Mouse (Mus musculus) heart, postnatal 25 days (tissue): Measurements from ENCODE around the gene Dynlrb1. TPM values are rescaled to one million over a fixed set of nuclear protein-coding genes. Genes with fewer than 3 reads are reported as not detected.

Source experiments
- DNase-seq: peaks from one replicate; pipeline ENCODE4 v3.0.0; 2022; ENCODE audit warnings: low spot score
- intact Hi-C: fragments of 180-260 bp; cut with DNase I; formaldehyde crosslinking; loops from one replicate; pipeline ENCODE4 v1.15.1; 2025
- total RNA-seq, 2 experiments: library from RNA; stranded (reverse); gene quantifications; 2 replicates each; pipeline ENCODE4 v1.2.3; 2021

Dynlrb1 gene
- 100 to 1,000 TPM; 162 to 183 TPM for total RNA-seq

DNA sequence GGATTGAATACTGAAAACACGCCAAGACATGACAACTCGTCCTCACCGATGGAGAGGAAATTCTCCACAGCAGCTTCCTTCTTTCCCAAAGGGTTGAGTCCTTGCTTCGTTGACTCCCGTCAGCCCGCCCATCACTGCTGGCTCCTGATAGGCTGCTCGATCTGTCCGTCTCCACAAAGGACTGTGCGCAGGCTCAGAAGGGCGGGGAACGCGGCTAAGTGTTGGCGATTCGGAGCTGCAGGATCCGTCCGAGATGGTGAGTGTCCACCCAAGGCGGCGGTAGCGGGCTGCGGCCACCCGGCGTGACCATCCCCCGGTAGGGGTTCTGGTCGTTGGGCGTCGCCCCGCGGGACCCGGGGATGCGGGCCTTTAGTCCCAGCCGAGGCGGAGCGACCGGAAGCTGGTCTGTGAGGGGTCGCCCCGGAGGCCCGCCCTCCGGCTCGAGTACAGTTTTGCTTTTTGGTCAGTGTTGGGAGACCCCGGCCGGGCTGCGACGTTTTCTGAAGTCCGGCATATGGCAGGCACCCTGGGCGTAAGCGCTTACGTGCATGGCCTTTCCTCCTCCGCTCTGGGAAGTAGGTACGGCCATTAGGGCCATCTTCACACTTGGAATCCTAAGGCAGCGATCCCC, at the start of gene Dynlrb1:
Gene Dynlrb1, plus strand, starts transcription at position 172 of the 631 bp plus-strand sequence.
- intact Hi-C loops: loop anchor here (2.0 to 5.0 kb wide), 2 partner anchors 38 to 146 kb away; partner anchors contain the start of gene Trp53inp2
- peak; percentile 96 for DNase-seq

DNA sequence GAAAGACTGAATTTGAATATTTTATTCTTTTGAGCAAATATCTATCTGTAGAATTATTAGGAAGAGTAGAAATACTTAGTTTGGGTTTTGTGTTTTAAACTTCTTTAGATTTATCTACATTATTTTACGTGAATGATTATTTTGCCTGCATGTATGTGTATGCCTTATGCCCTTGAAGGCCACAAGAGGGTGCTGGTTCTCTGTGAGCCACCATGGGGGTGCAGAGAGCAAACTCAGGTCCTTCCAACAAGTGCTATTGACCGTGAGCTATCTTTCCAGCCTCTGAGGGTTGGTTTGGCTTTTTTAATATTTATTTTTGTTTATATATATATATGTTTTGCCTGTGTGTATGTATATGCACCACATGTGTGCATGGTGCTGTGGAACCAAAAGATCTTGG, 28.9 kb upstream of the Dynlrb1 start:
- no peak for DNase-seq
- intact Hi-C loops: loop anchor here (5.0 kb wide), 1 partner anchor 180 kb away; no protein-coding TSS in a partner anchor

DNA sequence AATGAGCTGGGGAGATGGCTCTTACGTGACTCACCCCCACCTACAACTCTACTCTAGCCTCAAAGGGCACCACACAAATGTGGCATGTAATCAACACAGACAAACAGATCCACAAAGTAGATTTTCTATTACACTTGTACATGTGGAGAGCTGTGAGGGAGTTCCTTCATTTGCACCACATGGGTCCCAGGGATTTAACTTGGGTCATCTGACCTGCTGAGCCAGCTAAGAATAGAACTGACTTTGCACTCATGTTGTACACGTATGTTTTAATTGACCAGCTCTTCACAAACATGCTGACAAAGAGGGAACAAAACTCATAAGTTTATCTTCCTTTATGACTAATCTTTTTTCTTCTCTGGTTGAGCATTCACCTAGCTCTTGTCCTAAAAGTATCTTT, 13.2 kb upstream of the Dynlrb1 start:
- DNase-seq: no peak
- intact Hi-C loops: loop anchor here (5.0 kb wide), 1 partner anchor 164 kb away; no protein-coding TSS in a partner anchor

DNA sequence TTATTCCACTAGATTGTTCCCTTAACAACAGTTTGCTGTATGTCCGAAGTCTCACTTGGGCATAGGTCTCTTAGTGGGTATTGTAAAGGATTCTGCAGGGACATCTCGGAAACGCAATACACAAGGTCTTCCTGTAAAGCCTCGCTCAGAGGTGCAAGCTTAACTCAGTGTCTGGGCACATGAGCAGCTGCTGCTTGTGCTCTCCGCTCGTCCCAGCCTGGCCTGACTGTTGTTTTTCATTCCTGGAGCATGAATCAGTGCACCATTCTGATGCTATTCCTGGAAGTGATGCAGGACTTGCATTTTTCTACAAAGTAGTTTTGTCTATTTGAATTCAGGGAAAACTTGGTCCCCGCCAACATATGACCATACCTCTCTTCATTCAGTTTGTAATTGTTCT, 11.6 kb upstream of the Dynlrb1 start:
- no peak for DNase-seq
- intact Hi-C loops: loop anchor here (5.0 kb wide), 1 partner anchor 163 kb away; no protein-coding TSS in a partner anchor

DNA sequence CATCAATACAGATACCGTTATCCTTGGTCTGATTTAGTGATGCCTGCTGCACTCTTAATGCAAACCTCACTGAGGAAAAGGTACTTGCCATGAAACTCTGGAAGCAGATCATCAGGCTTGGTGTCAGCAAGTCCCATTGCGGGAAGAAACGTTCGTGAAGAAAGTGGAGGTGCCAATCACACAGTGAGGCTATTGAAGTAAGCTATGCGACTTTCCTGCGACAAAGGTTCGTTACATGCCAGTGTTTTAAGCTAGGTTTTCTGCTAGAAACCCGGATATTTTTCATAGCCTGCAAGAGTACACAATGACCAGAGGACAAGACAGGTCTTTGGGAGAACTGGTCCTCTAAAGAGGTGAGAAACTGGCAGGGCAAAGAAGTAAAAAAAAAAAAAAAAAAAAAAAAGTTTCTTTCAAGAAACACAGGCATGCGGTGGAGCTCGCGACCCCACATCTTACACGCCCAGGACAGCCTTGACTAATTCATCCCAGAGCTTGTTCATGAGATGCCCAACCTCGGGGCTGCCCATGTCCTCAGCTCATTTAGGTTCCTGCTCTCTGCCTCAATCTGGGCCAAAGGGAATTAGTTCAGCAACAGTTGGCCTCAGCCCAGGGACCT, 479 bp upstream of the Dynlrb1 start:
- DNase-seq: no peak
- intact Hi-C loops: loop anchor here (2.0 to 5.0 kb wide), 2 partner anchors 39 to 146 kb away; partner anchors contain the start of gene Trp53inp2

DNA sequence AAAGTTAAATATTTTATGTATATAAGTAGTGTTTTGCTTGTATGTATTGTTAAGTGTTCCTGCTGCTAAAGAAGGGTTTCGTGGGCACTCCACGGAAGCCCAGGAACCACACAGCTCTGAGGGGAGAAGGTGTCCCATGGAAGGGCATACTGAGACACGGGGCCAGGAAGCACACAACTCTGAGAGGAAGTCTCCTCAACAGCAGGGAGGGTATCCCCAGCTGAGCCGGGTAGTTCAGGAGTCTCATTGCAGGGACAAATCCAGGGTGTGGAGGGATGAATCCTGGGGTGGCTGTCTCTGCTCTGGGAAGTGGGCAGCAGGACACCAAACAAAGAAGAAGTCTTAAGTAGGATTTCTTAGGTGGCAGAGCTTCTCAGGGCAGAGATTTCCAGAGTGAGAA, 943 bp downstream of the Dynlrb1 start:
- intact Hi-C loops: loop anchor here (2.0 to 5.0 kb wide), 2 partner anchors 38 to 145 kb away; partner anchors contain the start of gene Trp53inp2
- no peak for DNase-seq

DNA sequence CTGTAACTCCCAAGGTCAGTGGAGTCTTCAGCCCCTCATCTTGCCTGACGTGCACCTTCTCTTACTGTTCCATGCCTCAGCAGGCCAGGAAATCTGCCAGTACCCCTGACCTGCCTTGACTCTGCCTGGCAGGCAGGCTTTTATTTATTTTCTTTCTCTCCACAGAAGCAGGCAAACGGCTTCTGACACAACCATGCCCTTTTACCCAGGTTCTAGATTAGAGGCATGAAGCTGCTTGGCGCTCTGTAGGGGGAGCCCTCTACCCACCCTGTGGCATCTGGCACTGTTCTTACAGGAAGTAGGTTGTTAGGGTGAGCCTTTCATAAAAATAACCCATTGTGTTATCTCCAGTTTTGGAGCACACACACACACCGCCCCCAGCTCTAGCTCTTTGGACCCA, 4.6 kb downstream of the Dynlrb1 start:
- intact Hi-C loops: no loop called here
- no peak for DNase-seq

DNA sequence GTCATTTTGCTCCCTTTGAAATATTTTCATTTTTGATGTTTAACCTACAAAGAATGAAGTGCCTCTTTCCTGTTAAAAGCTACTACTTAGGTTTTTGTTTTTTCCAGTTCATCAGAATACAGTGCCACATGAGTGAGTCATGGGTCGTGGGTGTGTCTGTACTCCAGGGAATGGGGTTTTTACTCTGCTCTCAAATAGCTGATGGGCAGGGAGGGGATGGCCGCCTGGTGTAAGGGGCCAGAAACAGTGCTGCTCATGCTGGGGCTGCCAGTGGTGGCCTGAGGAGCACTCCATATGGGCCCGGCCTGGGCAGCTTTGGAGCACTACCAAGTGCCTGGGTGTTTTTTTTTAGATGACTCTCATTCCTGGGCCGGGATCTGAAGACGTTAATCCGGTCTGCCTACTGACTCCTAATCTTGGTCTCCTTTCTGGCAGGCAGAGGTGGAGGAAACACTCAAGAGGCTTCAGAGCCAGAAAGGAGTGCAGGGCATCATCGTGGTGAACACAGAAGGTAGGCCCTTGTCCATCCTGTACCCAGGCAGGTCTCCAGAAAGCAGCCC, 6.0 kb downstream of the Dynlrb1 start:
- DNase-seq: peak; percentile 31
- intact Hi-C loops: no loop called here

DNA sequence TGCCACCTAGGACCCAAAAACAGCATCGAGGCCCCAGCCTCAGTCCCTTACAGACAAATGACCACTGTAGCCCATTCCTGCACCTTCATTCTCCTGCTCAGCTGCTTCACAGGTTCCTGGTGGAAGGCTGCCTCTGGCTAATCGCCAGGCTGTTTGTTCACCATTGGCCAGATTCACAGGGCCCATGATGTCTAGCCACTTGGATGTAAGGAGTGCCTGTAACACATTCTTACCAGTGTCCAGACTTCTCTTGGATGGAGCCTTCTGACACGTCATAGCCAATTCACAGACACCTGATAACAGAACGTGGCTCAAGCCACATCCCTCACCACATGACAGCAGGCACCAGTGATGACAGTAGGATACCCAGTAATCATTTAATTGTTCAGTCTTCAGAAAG, 9.9 kb downstream of the Dynlrb1 start:
- no peak for DNase-seq
- intact Hi-C loops: no loop called here

DNA sequence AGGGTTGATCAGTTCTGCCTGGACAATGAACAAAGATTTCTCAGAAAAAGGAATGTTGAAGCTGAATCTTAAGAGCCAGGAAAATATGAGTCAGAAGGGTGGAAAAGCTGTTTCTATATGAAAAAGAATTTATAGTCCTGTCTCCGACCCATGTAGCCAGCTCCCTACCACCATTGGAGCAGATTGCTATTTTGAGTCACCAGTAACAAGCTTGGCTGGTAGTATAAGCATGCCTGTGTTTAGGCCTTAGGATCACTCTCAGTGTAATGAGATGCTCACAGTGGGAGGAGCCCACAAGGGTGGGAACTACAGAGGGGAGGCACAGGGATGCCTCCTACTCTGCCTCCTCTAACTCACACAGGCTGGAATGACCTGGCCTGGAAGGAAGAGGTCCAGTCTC, 11.9 kb downstream of the Dynlrb1 start:
- intact Hi-C loops: no loop called here
- DNase-seq: no peak

DNA sequence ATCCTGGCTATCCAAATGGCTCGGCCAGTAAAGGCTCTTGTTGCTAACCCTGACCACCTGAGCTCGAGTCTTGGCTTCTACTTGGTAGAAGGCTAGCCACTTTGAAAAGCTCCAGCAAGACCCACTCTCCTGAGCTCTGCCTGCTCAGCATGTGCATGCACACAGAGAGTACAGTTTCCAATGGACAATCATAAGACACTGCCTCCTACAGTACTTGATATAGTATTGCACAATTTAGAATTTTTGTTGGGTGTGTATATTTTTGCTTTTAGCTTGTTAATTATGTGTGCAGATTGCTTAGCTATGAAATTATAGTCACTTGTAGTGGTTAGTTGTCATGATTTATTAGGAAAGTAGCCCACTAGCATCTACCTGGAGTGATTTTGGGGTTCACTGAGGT, 12.4 kb downstream of the Dynlrb1 start:
- no peak for DNase-seq
- intact Hi-C loops: no loop called here

DNA sequence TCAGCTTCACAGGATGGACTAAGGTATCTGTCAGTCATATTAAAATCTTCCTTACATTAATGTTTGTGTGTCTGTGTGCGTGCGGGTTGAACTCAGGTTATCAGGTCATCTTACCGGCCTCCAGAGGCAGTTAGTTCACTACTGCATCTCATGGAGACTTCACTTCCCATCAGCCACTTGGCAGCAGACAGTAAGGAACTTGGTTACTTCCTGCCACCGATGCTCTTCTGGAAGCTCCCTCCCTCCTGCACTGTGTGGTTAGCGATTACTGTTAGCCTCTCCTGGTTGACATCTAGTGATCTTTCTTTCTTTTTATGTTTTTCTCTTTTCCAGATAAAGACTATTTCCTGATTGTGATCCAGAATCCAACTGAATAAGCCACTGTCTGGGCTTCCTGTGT, 13.3 kb downstream of the Dynlrb1 start:
- intact Hi-C loops: no loop called here
- DNase-seq: no peak

DNA sequence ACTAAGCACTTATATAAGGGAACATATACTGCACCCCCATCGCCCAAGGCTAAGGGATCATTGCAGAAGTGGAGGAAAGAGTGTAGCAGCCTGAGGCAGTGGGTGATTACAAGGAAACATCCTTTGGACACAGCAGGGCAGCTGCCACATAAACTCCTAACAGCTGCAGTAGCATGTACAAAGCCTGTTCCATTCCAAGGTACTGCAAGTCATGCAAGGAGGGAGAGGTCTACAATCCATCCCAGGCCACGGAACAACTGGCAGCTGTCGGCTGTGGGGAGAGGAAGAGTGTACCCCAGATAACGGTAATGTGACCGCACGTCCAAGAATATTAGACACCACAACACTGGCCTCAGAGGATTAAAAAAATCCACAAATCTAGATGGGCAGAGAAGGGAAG, 29.2 kb downstream of the Dynlrb1 start:
- DNase-seq: no peak

DNA sequence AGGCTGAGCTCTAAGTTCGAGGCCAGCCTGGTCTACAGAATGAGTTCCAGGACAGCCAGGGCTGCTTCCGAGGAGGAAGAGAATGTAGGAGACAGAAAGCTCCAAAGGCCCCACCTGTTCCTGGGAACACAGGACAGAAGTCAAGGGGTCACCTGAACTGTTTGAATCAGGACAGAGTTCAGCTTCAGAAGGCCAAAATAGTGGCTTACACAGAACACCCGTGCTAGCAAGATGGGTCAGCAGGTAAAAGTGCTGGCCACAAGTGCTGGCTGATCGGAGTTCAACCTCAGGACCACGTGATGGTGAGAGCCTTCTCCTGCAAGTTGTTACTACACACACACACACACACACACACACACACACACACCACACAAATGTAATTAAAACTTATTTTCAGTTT, 30.6 kb downstream of the Dynlrb1 start:
- intact Hi-C loops: no loop called here

More for the DNA sequence above, 29.2 kb downstream of the Dynlrb1 start:
- intact Hi-C loops: no loop called here

DNA sequence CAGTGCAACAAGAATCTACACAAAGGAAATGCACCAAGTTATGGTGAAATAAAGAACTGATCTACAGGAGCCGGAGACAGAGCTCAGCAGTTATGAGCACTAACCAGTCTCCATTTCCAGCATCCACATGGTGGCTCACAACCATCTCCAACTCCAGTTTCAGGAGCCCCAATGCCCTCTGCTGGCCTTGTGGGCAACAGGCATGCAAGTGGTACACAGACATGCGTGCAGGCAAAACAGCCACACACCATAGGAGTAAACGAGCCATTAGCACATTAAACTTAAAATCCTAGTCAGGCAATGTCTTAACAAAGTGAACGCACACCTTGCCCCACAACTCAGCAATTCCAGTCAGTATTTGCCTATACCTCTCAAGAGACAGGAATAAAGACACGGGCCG, 35.6 kb downstream of the Dynlrb1 start:
- DNase-seq: no peak
- intact Hi-C loops: no loop called here

More for the DNA sequence above, 30.6 kb downstream of the Dynlrb1 start:
- DNase-seq: no peak

DNA sequence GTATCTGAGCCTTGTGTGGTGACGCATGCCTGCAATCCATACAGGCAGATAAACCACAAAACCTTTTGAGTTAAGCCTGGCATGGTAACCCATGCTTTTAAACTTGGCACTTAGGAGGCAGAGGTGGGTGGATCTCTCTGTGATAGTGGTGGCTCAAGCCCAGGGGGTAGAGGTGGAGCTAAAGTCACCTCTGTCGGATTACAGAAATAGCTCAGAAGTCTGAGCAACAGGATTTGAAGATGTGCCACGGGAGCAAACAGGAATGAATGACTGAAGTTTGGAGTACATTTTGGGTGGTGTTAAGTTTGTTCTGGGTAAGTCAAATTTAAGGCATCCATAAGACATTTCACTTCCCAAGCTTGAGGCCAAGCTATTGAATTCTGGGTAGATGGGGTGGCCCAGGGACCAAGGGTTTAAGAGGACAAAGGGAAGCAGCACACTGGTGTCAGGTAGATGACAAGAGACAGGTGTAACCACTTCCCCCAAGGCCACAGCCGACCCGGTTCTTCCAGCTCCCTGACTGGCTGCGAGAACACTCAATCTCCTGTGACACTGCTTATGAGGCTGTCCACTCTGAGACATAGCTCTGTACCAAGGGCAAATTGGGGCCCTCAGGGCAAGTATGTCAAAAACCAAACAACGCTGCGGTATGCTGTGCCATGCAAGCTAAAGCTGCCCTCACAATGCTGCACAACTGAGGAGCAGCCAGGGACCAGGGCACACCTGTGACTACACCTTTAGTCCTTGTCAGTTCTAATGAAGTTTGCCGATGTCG, 36.2 kb downstream of the Dynlrb1 start:
- intact Hi-C loops: no loop called here
- no peak for DNase-seq

DNA sequence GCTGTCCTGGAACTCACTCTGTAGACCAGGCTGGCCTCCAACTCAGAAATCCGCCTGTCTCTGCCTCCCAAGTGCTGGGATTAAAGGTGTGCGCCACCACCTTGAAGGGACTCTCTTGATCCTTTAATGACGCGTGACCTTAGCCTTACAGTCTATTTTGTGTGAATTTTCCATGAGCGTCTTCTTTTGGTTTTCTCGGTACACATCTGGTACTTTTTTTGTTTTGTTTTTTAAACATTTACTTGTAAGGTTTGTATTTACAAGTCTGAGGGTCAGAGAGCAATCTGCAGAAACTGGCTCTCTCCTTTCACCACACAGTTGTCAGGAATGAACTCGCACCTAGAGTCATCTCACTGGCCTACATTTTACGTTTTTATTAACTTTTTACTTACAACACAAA, 37.3 kb downstream of the Dynlrb1 start:
- intact Hi-C loops: loop anchor here (2.0 kb wide), 1 partner anchor 37 kb away; the partner anchor contains the start of gene Dynlrb1
- DNase-seq: no peak

DNA sequence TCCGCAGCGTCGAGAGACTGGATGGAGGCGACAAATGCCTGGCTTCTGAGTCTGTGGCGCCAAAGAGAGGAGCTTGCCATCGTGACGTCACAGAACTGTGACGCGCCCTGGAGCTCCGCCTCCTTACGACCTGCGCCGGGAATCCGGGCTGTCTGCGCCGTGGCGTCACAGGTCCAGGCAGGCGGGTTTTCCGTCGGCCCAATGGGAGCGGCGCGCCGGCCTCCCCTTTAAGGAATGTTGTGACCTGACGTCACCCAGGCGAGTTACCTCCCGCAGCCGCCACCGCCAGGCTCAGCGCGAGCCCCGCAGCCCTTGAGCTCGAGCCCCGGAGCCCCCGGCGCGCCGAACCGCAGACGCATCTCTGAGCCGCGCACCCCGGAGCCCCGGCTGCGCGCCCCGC, 39.9 kb downstream of the Dynlrb1 start, which contains the start of gene Map1lc3a:
Gene Map1lc3a, plus strand, starts transcription at position 103 of the 400 bp plus-strand sequence.
- DNase-seq: peak; percentile 94
- intact Hi-C loops: loop anchor here (5.0 kb wide), 1 partner anchor 106 kb away; the partner anchor contains the start of gene Trp53inp2

DNA sequence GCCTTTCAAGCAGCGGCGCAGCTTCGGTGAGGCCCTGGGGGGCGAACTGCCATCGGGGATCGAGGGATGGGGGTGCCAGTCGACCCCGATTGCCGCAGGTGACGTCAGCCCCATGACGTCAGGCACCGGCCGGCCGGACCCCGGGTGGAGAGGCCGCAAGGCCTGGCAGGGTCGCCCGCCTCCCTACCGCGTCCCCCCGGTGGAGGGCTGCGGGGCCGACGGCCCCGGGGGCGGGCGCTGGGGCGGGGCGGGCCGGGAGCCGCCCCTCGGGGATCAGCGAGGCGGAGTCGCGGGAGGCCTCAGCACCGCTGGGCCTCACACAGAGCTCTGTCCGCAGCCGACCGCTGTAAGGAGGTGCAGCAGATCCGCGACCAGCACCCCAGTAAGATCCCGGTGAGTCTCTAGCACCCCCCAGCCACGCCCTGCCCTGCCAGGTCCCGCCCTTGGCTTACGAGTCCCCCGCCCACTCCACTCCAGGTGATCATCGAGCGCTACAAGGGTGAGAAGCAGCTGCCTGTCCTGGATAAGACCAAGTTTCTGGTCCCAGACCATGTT, 40.4 kb downstream of the Dynlrb1 start:
- intact Hi-C loops: loop anchor here (5.0 kb wide), 1 partner anchor 106 kb away; the partner anchor contains the start of gene Trp53inp2
- peak; percentile 45 for DNase-seq

DNA sequence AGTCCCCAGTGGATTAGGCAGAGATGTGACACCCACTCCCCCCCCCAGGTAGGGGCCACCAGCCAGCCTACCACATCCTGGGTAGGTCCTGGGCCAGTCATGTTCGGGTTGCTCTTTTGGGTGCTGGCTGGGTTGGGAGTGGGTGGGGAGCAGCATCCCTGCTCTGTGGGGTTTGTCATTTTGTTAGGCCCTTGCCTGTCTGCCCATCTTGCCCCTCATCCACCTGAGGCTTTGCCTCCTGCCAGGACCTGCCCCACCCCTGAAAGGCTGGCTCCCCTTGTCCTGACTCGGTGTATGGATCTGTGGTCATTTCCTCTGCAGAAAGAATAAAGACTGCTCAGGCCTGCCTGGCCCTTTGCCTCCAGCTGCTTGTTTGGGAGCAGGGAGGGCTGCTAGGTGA, 41.4 kb downstream of the Dynlrb1 start:
- intact Hi-C loops: loop anchor here (5.0 kb wide), 1 partner anchor 105 kb away; the partner anchor contains the start of gene Trp53inp2
- DNase-seq: no peak
